Mouse (Mus musculus): ENCODE measurements around the gene Adgrb3. TPM values are rescaled to one million over a fixed set of nuclear protein-coding genes. Genes with fewer than 3 reads are reported as not detected.

Gene Adgrb3
- polyA plus RNA-seq, 1 experiment from 2014 or later: 9.3 TPM

GRCm38 (mm10) chr1:25189261-25189660, 640.2 kb downstream of the Adgrb3 start:
- no peak overlapping the region for H3K9ac ChIP-seq (ENCODE audit: low read length)
- no peaks in the 10 kb centered on the region for H3K9me3 ChIP-seq (ENCODE audit: control insufficient read depth, low read length)
- no peak for ATAC-seq (replicated peaks; ENCODE audit: low FRiP score)
- H3K27ac ChIP-seq (ENCODE audit: low read depth, low read length): peak overlapping the region; percentile 50; the same call in 1 of the 2 replicates
- peaks cover 3% of the 10 kb centered on the region; the same call in 1 of the 2 replicates for H3K4me1 ChIP-seq (replicated peaks; ENCODE audit: control insufficient read depth, insufficient read depth, low read length)
- DNase-seq (ENCODE audit: low spot score): no peak
- 70% methylated on average over 9 of the region's 9 CpGs for WGBS
- H3K27me3 ChIP-seq (ENCODE audit: control insufficient read depth, insufficient read depth, low read length): no peaks in the 10 kb centered on the region
- H3K4me3 ChIP-seq (ENCODE audit: low read depth, low read length): no peak overlapping the region
- H3K36me3 ChIP-seq (ENCODE audit: control insufficient read depth, insufficient read depth, low read length): no peaks in the 10 kb centered on the region
- no peak overlapping the region for H3K4me2 ChIP-seq (ENCODE audit: low read depth, low read length, severe bottlenecking)

- 98% methylated on average over 2 of the region's 2 CpGs for WGBS
These were observed 643.6 kb downstream of the Adgrb3 start for GRCm38 (mm10) chr1:25185909-25186308.

GRCm38 (mm10) chr1:25181881-25182280, 647.6 kb downstream of the Adgrb3 start:
- no peak for ATAC-seq (replicated peaks; ENCODE audit: low FRiP score)
- Histone ChIP-seq H3K4me3 (ENCODE audit: low read depth, low read length) (no peak overlapping the region), H3K36me3 (ENCODE audit: control insufficient read depth, insufficient read depth, low read length) (no peaks in the 10 kb centered on the region), H3K4me1 (replicated peaks; ENCODE audit: control insufficient read depth, insufficient read depth, low read length) (peaks cover 15% of the 10 kb centered on the region; the same call in 1 of the 2 replicates), H3K27ac (ENCODE audit: low read depth, low read length) (no peak overlapping the region), H3K27me3 (ENCODE audit: control insufficient read depth, insufficient read depth, low read length) (no peaks in the 10 kb centered on the region), H3K9ac (ENCODE audit: low read length) (no peak overlapping the region), H3K4me2 (ENCODE audit: low read depth, low read length, severe bottlenecking) (no peak overlapping the region), H3K9me3 (ENCODE audit: control insufficient read depth, low read length) (no peaks in the 10 kb centered on the region)
- 78% methylated on average over 2 of the region's 2 CpGs for WGBS
- no peak for DNase-seq (ENCODE audit: low spot score)

More at GRCm38 (mm10) chr1:25185909-25186308, 643.6 kb downstream of the Adgrb3 start:
- no peak for DNase-seq (ENCODE audit: low spot score)
- Histone ChIP-seq H3K4me3 (ENCODE audit: low read depth, low read length) (no peak overlapping the region), H3K27ac (ENCODE audit: low read depth, low read length) (no peak overlapping the region), H3K36me3 (ENCODE audit: control insufficient read depth, insufficient read depth, low read length) (no peaks in the 10 kb centered on the region), H3K9ac (ENCODE audit: low read length) (no peak overlapping the region), H3K4me1 (replicated peaks; ENCODE audit: control insufficient read depth, insufficient read depth, low read length) (no peaks in the 10 kb centered on the region; the same call in 1 of the 2 replicates), H3K27me3 (ENCODE audit: control insufficient read depth, insufficient read depth, low read length) (no peaks in the 10 kb centered on the region), H3K4me2 (ENCODE audit: low read depth, low read length, severe bottlenecking) (no peak overlapping the region), H3K9me3 (ENCODE audit: control insufficient read depth, low read length) (no peaks in the 10 kb centered on the region)
- no peak for ATAC-seq (replicated peaks; ENCODE audit: low FRiP score)

GRCm38 (mm10) chr1:25180615-25181014, 648.9 kb downstream of the Adgrb3 start:
- Histone ChIP-seq H3K27ac (ENCODE audit: low read depth, low read length) (peak overlapping the region; percentile 53), H3K27me3 (ENCODE audit: control insufficient read depth, insufficient read depth, low read length) (no peaks in the 10 kb centered on the region), H3K9me3 (ENCODE audit: control insufficient read depth, low read length) (no peaks in the 10 kb centered on the region), H3K4me1 (replicated peaks; ENCODE audit: control insufficient read depth, insufficient read depth, low read length) (peaks cover 15% of the 10 kb centered on the region; the same call in 1 of the 2 replicates), H3K4me3 (ENCODE audit: low read depth, low read length) (no peak overlapping the region), H3K36me3 (ENCODE audit: control insufficient read depth, insufficient read depth, low read length) (no peaks in the 10 kb centered on the region), H3K4me2 (ENCODE audit: low read depth, low read length, severe bottlenecking) (no peak overlapping the region), H3K9ac (ENCODE audit: low read length) (no peak overlapping the region)
- DNase-seq (ENCODE audit: low spot score) (peak; percentile 63), ATAC-seq (replicated peaks; ENCODE audit: low FRiP score) (peak; percentile 75; the same call in 1 of the 2 replicates)
- WGBS: 8% methylated on average over 6 of the region's 6 CpGs

GRCm38 (mm10) chr1:25179860-25180582, 649.5 kb downstream of the Adgrb3 start:
- WGBS: 26% methylated on average over 9 of the region's 9 CpGs
- Histone ChIP-seq H3K27me3 (ENCODE audit: control insufficient read depth, insufficient read depth, low read length) (no peaks in the 10 kb centered on the region), H3K27ac (ENCODE audit: low read depth, low read length) (peak overlapping the region; percentile 53; the same call in 1 of the 2 replicates), H3K36me3 (ENCODE audit: control insufficient read depth, insufficient read depth, low read length) (no peaks in the 10 kb centered on the region), H3K4me2 (ENCODE audit: low read depth, low read length, severe bottlenecking) (no peak overlapping the region), H3K9ac (ENCODE audit: low read length) (no peak overlapping the region), H3K9me3 (ENCODE audit: control insufficient read depth, low read length) (no peaks in the 10 kb centered on the region), H3K4me1 (replicated peaks; ENCODE audit: control insufficient read depth, insufficient read depth, low read length) (peaks cover 15% of the 10 kb centered on the region; the same call in 1 of the 2 replicates), H3K4me3 (ENCODE audit: low read depth, low read length) (no peak overlapping the region)
- ATAC-seq (replicated peaks; ENCODE audit: low FRiP score): peak; percentile 64
- DNase-seq (ENCODE audit: low spot score): peak; percentile 59

GRCm38 (mm10) chr1:25178347-25179130, 651.0 kb downstream of the Adgrb3 start:
- Histone ChIP-seq H3K4me1 (replicated peaks; ENCODE audit: control insufficient read depth, insufficient read depth, low read length) (peaks cover 15% of the 10 kb centered on the region; the same call in 1 of the 2 replicates), H3K9ac (ENCODE audit: low read length) (no peak overlapping the region; the same call in 1 of the 2 replicates), H3K27me3 (ENCODE audit: control insufficient read depth, insufficient read depth, low read length) (no peaks in the 10 kb centered on the region), H3K36me3 (ENCODE audit: control insufficient read depth, insufficient read depth, low read length) (no peaks in the 10 kb centered on the region), H3K9me3 (ENCODE audit: control insufficient read depth, low read length) (no peaks in the 10 kb centered on the region), H3K4me3 (ENCODE audit: low read depth, low read length) (no peak overlapping the region), H3K27ac (ENCODE audit: low read depth, low read length) (no peak overlapping the region), H3K4me2 (ENCODE audit: low read depth, low read length, severe bottlenecking) (no peak overlapping the region)
- no peak for DNase-seq (ENCODE audit: low spot score)
- ATAC-seq (replicated peaks; ENCODE audit: low FRiP score): peak; percentile 19; the same call in 1 of the 2 replicates
- WGBS: 25% methylated on average over 21 of the region's 21 CpGs

GRCm38 (mm10) chr1:25167120-25167519, 662.4 kb downstream of the Adgrb3 start:
- ATAC-seq (replicated peaks; ENCODE audit: low FRiP score) (no peak), DNase-seq (ENCODE audit: low spot score) (no peak)
- no peaks in the 10 kb centered on the region for H3K36me3 ChIP-seq (ENCODE audit: control insufficient read depth, insufficient read depth, low read length)
- H3K4me1 ChIP-seq (replicated peaks; ENCODE audit: control insufficient read depth, insufficient read depth, low read length): no peaks in the 10 kb centered on the region
- H3K9ac ChIP-seq (ENCODE audit: low read length): no peak overlapping the region
- no peak overlapping the region for H3K27ac ChIP-seq (ENCODE audit: low read depth, low read length)
- 91% methylated on average over 5 of the region's 5 CpGs for WGBS
- no peak overlapping the region for H3K4me2 ChIP-seq (ENCODE audit: low read depth, low read length, severe bottlenecking)
- no peak overlapping the region for H3K4me3 ChIP-seq (ENCODE audit: low read depth, low read length)
- H3K27me3 ChIP-seq (ENCODE audit: control insufficient read depth, insufficient read depth, low read length): no peaks in the 10 kb centered on the region
- no peaks in the 10 kb centered on the region for H3K9me3 ChIP-seq (ENCODE audit: control insufficient read depth, low read length)

GRCm38 (mm10) chr1:25166036-25166796, 663.3 kb downstream of the Adgrb3 start:
- 78% methylated on average over 11 of the region's 11 CpGs for WGBS
- H3K9ac ChIP-seq (ENCODE audit: low read length): no peak overlapping the region
- no peaks in the 10 kb centered on the region for H3K27me3 ChIP-seq (ENCODE audit: control insufficient read depth, insufficient read depth, low read length)
- no peak for DNase-seq (ENCODE audit: low spot score)
- no peak overlapping the region for H3K27ac ChIP-seq (ENCODE audit: low read depth, low read length)
- no peak overlapping the region for H3K4me2 ChIP-seq (ENCODE audit: low read depth, low read length, severe bottlenecking)
- no peaks in the 10 kb centered on the region for H3K9me3 ChIP-seq (ENCODE audit: control insufficient read depth, low read length)
- no peak for ATAC-seq (replicated peaks; ENCODE audit: low FRiP score)
- no peak overlapping the region for H3K4me3 ChIP-seq (ENCODE audit: low read depth, low read length)
- H3K36me3 ChIP-seq (ENCODE audit: control insufficient read depth, insufficient read depth, low read length): no peaks in the 10 kb centered on the region
- H3K4me1 ChIP-seq (replicated peaks; ENCODE audit: control insufficient read depth, insufficient read depth, low read length): no peaks in the 10 kb centered on the region
